Mouse (Mus musculus): ENCODE results near the gene Sptbn4.

Gene Sptbn4

GRCm38 (mm10) chr7:27473835-27474489 lies 26.5 kb upstream of the Sptbn4 start:
- DNase-seq: no peak

- peak; percentile 98 for DNase-seq
These were observed 25.8 kb upstream of the Sptbn4 start, which contains the start of gene Sertad3 for GRCm38 (mm10) chr7:27473156-27473834. TSS of gene Sertad3 (plus strand) at chr7:27473768.

- no peak for DNase-seq
These were observed 25.1 kb upstream of the Sptbn4 start for GRCm38 (mm10) chr7:27472596-27472995.

GRCm38 (mm10) chr7:27471390-27472120 lies 24.1 kb upstream of the Sptbn4 start:
- no peak for DNase-seq

- DNase-seq: no peak
These were observed 20.2 kb upstream of the Sptbn4 start for GRCm38 (mm10) chr7:27467648-27468047.

- DNase-seq: no peak
These were observed 13.0 kb upstream of the Sptbn4 start for GRCm38 (mm10) chr7:27460477-27460876.

- no peak for DNase-seq
These were observed 12.2 kb upstream of the Sptbn4 start for GRCm38 (mm10) chr7:27459640-27460039.

GRCm38 (mm10) chr7:27458614-27459013 lies 11.1 kb upstream of the Sptbn4 start:
- DNase-seq: no peak

- DNase-seq: no peak
These were observed 7.8 kb upstream of the Sptbn4 start for GRCm38 (mm10) chr7:27455273-27455672.

GRCm38 (mm10) chr7:27454461-27455121 lies 7.1 kb upstream of the Sptbn4 start:
- DNase-seq: no peak

- no peak for DNase-seq
These were observed 4.8 kb upstream of the Sptbn4 start for GRCm38 (mm10) chr7:27452206-27452770.

GRCm38 (mm10) chr7:27451359-27451758 lies 3.9 kb upstream of the Sptbn4 start:
- no peak for DNase-seq

GRCm38 (mm10) chr7:27449256-27449862 lies 1.9 kb upstream of the Sptbn4 start:
- peak; percentile 52 for DNase-seq

GRCm38 (mm10) chr7:27448421-27449206 lies 1.1 kb upstream of the Sptbn4 start:
- peak; percentile 15 for DNase-seq

- peak; percentile 78 for DNase-seq
These were observed 716 bp downstream of the Sptbn4 start for GRCm38 (mm10) chr7:27446521-27447418.

- no peak for DNase-seq
These were observed 1.4 kb downstream of the Sptbn4 start for GRCm38 (mm10) chr7:27446051-27446450.

- DNase-seq: no peak
These were observed 7.5 kb downstream of the Sptbn4 start for GRCm38 (mm10) chr7:27440014-27440413.

- no peak for DNase-seq
These were observed 9.9 kb downstream of the Sptbn4 start for GRCm38 (mm10) chr7:27437544-27437943.

- DNase-seq: no peak
These were observed 13.7 kb downstream of the Sptbn4 start for GRCm38 (mm10) chr7:27433794-27434193.

GRCm38 (mm10) chr7:27433349-27433748 lies 14.1 kb downstream of the Sptbn4 start:
- no peak for DNase-seq
